Mouse (Mus musculus) stomach, postnatal 0 days (tissue): Measurements from ENCODE around the gene Sept9. TPM values are rescaled to one million over a fixed set of nuclear protein-coding genes. Genes with fewer than 3 reads are reported as not detected.

Experiments used
- ATAC-seq: fragments of 200-750 bp; cut with Nextera tagmentation; 2 replicates; pipeline ENCODE4 v1.8.0; 2017; ENCODE audit not compliant: low FRiP score, low TSS enrichment
- DNase-seq: peaks from one replicate; pipeline ENCODE4 v3.0.0-alpha.2; 2016; ENCODE audit warnings: low spot score
- H3K27ac ChIP-seq: fragments of 300-500 bp; sonication (generic); replicated peaks from 2 replicates; pipeline ENCODE4 v1.5.1; 2014; ENCODE audit warnings: mild to moderate bottlenecking, control low read depth
- H3K27me3 ChIP-seq: fragments of 300-500 bp; sonication (generic); 2 replicates; pipeline ENCODE4 v1.6.1; 2014; ENCODE audit warnings: low read length; ENCODE audit not compliant: control insufficient read depth, insufficient read depth
- H3K36me3 ChIP-seq: fragments of 300-500 bp; sonication (generic); 2 replicates; pipeline ENCODE4 v1.6.1; 2014; ENCODE audit warnings: low read length, mixed read lengths; ENCODE audit not compliant: control insufficient read depth, insufficient read depth
- H3K4me1 ChIP-seq: fragments of 300-500 bp; sonication (generic); replicated peaks from 2 replicates; pipeline ENCODE4 v1.6.1; 2014; ENCODE audit warnings: antibody characterized with exemption; ENCODE audit not compliant: control insufficient read depth, insufficient read depth
- H3K4me2 ChIP-seq: fragments of 300-500 bp; sonication (generic); replicated peaks from 2 replicates; pipeline ENCODE4 v1.6.1; 2014; ENCODE audit warnings: low read depth, mild to moderate bottlenecking, control low read depth, moderate library complexity
- H3K4me3 ChIP-seq: fragments of 300-500 bp; sonication (generic); 2 replicates; pipeline ENCODE4 v1.5.1; 2014; ENCODE audit warnings: low read depth, low read length, control low read depth
- H3K9ac ChIP-seq: fragments of 300-500 bp; sonication (generic); 2 replicates; pipeline ENCODE4 v1.6.1; 2014; ENCODE audit warnings: mild to moderate bottlenecking, low read length, control low read depth, mixed read lengths
- H3K9me3 ChIP-seq: fragments of 300-500 bp; sonication (generic); 2 replicates; pipeline ENCODE4 v1.6.1; 2016; ENCODE audit warnings: low read length; ENCODE audit not compliant: control insufficient read depth
- CTCF ChIP-seq: IDR thresholded peaks from 2 replicates; pipeline ENCODE4 v1.5.1; 2016; ENCODE audit warnings: antibody characterized with exemption, low read depth, mild to moderate bottlenecking, moderate library complexity
- EP300 ChIP-seq: optimal IDR thresholded peaks from 2 replicates; pipeline ENCODE3; 2016; ENCODE audit warnings: antibody characterized with exemption
- WGBS: fragments of 180-500 bp; shearing (Covaris S2); extraction: QIAGEN DNeasy Blood & Tissue Kit; methylation state at CpG from one replicate; pipeline ENCODE4 v1.1.7; 2014; 5-methylcytosine and 5-hydroxymethylcytosine counted together
- polyA plus RNA-seq: library from polyadenylated mRNA; unstranded; fragments of >200 nt; fragmentation: Nextera tagmentation; extraction: Ambion mirVana; gene quantifications from 2 replicates; pipeline ENCODE4 v1.2.1, GENCODE M21; 2015

The Sept9 gene
- polyA plus RNA-seq, 1 experiment from 2014 or later = 42.9 TPM

GRCm38 (mm10) chr11:117235086-117235897, 35.8 kb downstream of the Sept9 start:
- H3K27me3 ChIP-seq = no peaks in the 10 kb centered on the region
- DNase-seq (no peak), ATAC-seq (peak; percentile 58)
- peaks cover 7% of the 10 kb centered on the region for H3K4me1 ChIP-seq
- H3K9me3 ChIP-seq = no peaks in the 10 kb centered on the region
- H3K27ac ChIP-seq = peak overlapping the region; percentile 74
- no peaks in the 10 kb centered on the region for H3K36me3 ChIP-seq
- H3K9ac ChIP-seq = peak overlapping the region; percentile 41; the same call in 1 of the 2 replicates
- H3K4me3 ChIP-seq = no peak overlapping the region
- TF ChIP-seq EP300 (no peak), CTCF (no peak)
- peak overlapping the region; percentile 23; the same call in 1 of the 2 replicates for H3K4me2 ChIP-seq
- 26% methylated on average over 12 of the region's 12 CpGs for WGBS

- TF ChIP-seq CTCF = no peak
- no peak for TF ChIP-seq EP300
- Histone ChIP-seq H3K27ac (peak overlapping the region; percentile 74), H3K4me1 (peaks cover 7% of the 10 kb centered on the region), H3K9ac (no peak overlapping the region), H3K4me2 (peak overlapping the region; percentile 23; the same call in 1 of the 2 replicates), H3K36me3 (no peaks in the 10 kb centered on the region), H3K27me3 (no peaks in the 10 kb centered on the region), H3K4me3 (no peak overlapping the region), H3K9me3 (no peaks in the 10 kb centered on the region)
- DNase-seq = no peak
- peak; percentile 4; the same call in 1 of the 2 replicates for ATAC-seq
- WGBS = 39% methylated on average over 9 of the region's 9 CpGs
Observed at GRCm38 (mm10) chr11:117235898-117236459, 36.5 kb downstream of the Sept9 start.

- 6% methylated on average over 4 of the region's 4 CpGs for WGBS
- TF ChIP-seq EP300 (no peak), CTCF (peak; percentile 97)
- peak; percentile 30; the same call in 1 of the 2 replicates for ATAC-seq
Observed at GRCm38 (mm10) chr11:117238169-117238568, 38.7 kb downstream of the Sept9 start.

GRCm38 (mm10) chr11:117239617-117240016, 40.2 kb downstream of the Sept9 start:
- H3K4me1 ChIP-seq = peaks cover 4% of the 10 kb centered on the region
- H3K4me2 ChIP-seq = no peak overlapping the region
- no peak overlapping the region for H3K4me3 ChIP-seq
- no peaks in the 10 kb centered on the region for H3K27me3 ChIP-seq
- no peaks in the 10 kb centered on the region for H3K9me3 ChIP-seq
- H3K27ac ChIP-seq = no peak overlapping the region
- H3K9ac ChIP-seq = no peak overlapping the region
- WGBS = 77% methylated on average over 6 of the region's 6 CpGs
- H3K36me3 ChIP-seq = no peaks in the 10 kb centered on the region
- DNase-seq (no peak), ATAC-seq (no peak)
- no peak for TF ChIP-seq CTCF
- no peak for TF ChIP-seq EP300

More at GRCm38 (mm10) chr11:117238169-117238568, 38.7 kb downstream of the Sept9 start:
- no peak overlapping the region for H3K27ac ChIP-seq
- no peaks in the 10 kb centered on the region for H3K27me3 ChIP-seq
- no peaks in the 10 kb centered on the region for H3K9me3 ChIP-seq
- H3K36me3 ChIP-seq = no peaks in the 10 kb centered on the region
- no peak overlapping the region for H3K4me2 ChIP-seq
- peak; percentile 92 for DNase-seq
- H3K4me3 ChIP-seq = no peak overlapping the region
- H3K4me1 ChIP-seq = peaks cover 4% of the 10 kb centered on the region
- no peak overlapping the region for H3K9ac ChIP-seq

DNA sequence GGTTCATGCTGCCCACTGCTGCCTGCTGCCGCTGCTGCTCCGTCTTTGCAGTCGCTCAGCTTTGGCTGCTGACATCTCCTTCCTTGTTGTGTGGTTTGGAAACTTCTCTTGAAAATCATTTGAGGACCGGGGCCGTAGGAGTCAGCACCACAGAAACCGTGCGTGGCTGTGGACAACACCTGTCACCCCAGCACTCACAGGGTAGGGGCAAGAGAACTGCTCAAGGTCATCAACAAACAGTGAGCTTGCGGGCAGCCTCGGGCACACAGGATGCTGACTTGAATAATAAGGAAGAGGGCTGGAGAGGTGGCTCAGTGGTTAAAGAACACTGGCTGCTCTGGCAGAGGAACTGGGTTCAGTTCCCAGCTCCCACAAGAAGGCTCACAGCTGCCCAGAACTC, 40.9 kb downstream of the Sept9 start:
- DNase-seq = no peak
- no peaks in the 10 kb centered on the region for H3K36me3 ChIP-seq
- H3K4me2 ChIP-seq = no peak overlapping the region
- peaks cover under 1% of the 10 kb centered on the region for H3K4me1 ChIP-seq
- no peaks in the 10 kb centered on the region for H3K27me3 ChIP-seq
- WGBS = 80% methylated on average over 9 of the region's 9 CpGs
- no peak for TF ChIP-seq EP300
- no peak for TF ChIP-seq CTCF
- H3K27ac ChIP-seq = no peak overlapping the region
- no peak overlapping the region for H3K4me3 ChIP-seq
- no peak overlapping the region for H3K9ac ChIP-seq
- no peaks in the 10 kb centered on the region for H3K9me3 ChIP-seq
- no peak for ATAC-seq
